Mouse (Mus musculus): ENCODE results near the gene Slc7a5. TPM values are rescaled to one million over a fixed set of nuclear protein-coding genes. Genes with fewer than 3 reads are reported as not detected.

Slc7a5 gene
- polyA plus RNA-seq (2014; fragmentation: Illumina TruSeq; extraction: RNeasy Lipid Tissue Mini Kit (QIAGEN cat#74804)) = 13.9 TPM

DNA sequence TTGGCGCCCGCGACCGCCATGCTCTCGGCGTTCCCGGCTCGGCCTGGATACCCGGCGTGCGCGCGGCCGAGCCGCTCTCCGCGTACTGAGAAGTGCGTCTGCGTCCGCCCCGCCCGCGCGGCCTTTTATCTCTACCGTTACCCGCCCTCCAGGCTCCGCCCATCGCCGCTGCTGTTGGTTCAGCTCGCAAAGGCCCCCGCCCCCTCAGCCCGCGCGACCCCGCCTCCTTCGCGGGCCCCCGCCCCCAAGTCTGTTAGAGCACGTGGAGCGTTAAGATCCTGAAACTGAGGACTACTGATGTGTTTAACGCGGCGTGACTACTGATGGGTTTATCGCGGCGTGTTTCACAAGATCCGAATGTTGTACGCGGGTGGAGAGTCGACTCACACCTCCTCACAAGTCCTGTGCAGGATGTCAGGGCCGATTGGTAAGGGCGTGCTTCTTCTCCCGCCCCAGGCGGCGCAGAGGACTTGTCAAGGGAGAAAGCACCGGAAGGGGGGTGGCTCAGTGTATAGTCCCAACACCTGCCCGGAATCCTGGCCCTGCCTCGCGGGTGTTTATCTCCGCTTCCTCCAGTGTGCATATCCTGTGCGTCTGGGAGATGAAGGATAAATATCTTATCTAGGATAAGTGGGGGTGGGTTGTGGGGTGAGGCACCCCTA lies at the start of gene Slc7a5:
Gene Slc7a5 (minus strand): TSS at position 108 of the 662 bp plus-strand sequence.

DNA sequence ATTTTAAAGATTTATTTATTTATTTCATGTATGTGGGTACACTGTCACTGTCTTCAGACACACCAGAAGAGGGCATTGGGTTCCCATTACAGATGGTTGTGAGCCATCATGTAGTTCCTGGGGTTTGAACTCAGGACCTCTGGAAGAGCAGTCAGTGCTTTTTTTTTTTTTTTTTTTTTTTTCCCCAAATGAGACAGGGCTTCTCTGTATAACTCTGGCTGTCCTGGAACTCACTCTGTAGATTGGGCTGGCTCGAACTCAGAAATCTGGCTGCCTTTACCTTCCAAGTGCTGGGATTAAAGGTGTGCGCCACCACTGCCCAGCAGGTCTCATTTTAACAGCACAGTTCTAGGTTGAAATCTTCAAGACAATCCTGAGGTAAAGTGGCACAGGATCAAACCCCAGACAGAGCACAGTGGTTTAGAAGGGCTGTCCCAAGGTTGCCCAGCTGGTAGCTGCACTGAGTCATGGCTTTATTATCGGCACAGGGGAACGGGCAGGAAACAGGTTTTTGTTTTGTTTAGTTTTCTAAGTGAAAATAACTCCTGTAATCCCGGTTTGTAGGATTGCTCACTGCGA lies 41.8 kb upstream of the Slc7a5 start, which contains the start of gene Banp:
Gene Banp (plus strand): TSS at position 529 of the 579 bp plus-strand sequence.

DNA sequence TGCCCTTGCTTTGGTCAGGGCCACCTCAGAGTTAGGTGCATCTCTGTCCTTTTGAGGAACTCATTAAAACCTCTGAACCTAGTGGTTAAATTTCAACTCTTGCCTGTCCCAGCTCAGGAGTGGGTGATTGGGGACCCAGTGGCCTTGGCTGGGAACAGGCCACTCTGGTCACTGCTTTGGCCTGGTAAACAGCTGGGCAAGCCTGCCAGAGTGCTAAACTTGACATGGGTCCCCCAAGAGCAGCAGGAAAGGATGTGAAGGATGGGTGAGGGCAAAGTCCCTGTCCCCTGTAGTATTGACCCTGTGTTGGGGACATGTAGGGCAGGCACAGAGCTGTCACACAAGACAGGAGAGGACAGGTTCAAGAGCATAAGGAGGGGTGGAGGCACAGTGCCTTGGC lies 37.3 kb upstream of the Slc7a5 start, which contains the start of gene Car5a:
Gene Car5a (minus strand): TSS at position 74 of the 400 bp plus-strand sequence.

Other genes with a start within 250 kb of the Slc7a5 start
- gene Jph3, start 178.1 kb downstream of the Slc7a5 start, polyA plus RNA-seq (2014; fragmentation: Illumina TruSeq; extraction: RNeasy Lipid Tissue Mini Kit (QIAGEN cat#74804)) = not detected
- 2.7 TPM for gene Klhdc4, start 78.1 kb downstream of the Slc7a5 start, polyA plus RNA-seq (2014; fragmentation: Illumina TruSeq; extraction: RNeasy Lipid Tissue Mini Kit (QIAGEN cat#74804))
- gene Car5a, start 37.2 kb upstream of the Slc7a5 start, polyA plus RNA-seq (2014; fragmentation: Illumina TruSeq; extraction: RNeasy Lipid Tissue Mini Kit (QIAGEN cat#74804)) = not detected
- gene Banp, start 42.1 kb upstream of the Slc7a5 start, polyA plus RNA-seq (2014; fragmentation: Illumina TruSeq; extraction: RNeasy Lipid Tissue Mini Kit (QIAGEN cat#74804)) = 5.1 TPM

Measured in ovary, adult 10 weeks (tissue).